Mouse (Mus musculus) T-helper 2 cell (primary cell): ENCODE measurements around the gene Phlda1.

Source experiments
- in situ Hi-C: fragments of 300-600 bp; cut with MboI, MseI; formaldehyde crosslinking; loops from one replicate; pipeline ENCODE4 v1.15.1; 2025; ENCODE audit warnings: high pct_unique_total_duplicates

Gene Phlda1

DNA sequence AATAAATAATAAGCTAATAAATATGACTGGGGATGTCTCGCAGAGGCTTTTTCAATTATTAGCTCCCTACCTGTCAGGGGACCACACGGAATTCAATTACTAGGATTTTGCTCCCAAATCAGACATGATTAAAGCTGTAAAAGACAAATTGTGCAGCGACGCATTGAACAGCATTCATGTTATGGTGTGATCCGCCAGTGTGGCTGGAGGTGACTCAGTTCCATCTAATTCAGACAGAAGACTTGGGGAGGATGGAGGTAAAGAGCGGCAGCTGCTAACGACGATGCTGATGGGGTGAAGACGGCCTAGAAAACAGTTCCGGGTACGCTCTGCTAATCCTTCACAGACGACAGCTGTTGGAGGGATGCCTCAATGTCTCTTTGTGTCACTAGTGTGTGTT, 17.8 kb downstream of the Phlda1 start:
- in situ Hi-C loops, result no loop called here

DNA sequence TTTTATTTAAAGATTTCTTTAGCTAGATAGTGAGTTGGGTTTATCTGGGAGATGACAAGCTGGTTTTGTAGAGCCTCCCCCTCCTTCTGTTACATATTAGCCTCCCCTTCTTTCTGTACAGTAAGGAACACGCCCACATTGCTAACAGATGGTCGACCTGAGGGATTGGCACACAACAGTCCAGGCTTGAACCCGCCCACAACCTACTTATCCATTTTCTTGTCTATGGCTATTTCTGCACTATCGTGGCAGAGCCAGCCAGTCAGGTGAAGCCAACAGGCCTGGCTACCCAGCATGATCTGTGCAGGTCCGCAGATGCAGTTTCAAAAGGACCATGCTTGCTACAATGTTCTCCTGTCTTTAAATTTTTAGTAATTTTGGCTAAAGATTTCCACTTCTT, 21.0 kb downstream of the Phlda1 start:
- in situ Hi-C loops, result no loop called here

DNA sequence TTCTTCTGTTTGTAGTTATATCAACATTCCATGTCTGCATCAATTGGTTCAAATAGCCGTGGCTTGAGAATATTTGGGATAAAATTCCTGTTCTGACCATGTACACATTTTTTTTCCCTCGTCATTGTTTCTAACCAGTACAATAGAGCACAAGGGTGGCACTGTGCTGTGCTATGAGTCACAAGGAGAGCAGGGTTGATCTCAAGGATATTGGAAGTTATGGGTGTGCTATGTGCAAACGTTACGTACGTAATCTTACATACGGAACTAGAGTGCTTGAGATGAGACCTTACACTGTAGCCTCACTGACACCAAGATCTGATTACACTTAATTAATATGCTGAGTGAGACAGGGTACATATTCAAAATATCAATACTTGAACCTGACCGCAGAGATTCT, 21.5 kb downstream of the Phlda1 start:
- in situ Hi-C loops, result no loop called here

DNA sequence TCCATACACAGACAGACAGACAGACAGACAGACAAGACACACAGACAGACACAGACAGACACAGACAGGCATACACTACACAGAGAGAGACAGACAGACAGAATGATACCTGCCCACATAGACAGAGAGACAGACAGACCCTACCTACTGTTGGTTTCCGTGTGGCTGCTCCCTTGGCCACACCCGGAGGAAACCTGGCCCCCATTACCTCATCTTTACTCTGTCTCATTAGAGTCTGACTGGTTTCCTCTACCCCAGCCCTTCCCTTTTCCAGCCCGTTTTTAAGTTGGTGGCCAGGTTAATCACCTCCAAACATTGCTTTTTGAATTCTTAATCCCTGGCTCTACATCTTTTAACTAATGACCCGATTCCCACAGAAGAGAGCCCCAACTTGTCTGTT, 22.2 kb downstream of the Phlda1 start:
- in situ Hi-C loops, result no loop called here

DNA sequence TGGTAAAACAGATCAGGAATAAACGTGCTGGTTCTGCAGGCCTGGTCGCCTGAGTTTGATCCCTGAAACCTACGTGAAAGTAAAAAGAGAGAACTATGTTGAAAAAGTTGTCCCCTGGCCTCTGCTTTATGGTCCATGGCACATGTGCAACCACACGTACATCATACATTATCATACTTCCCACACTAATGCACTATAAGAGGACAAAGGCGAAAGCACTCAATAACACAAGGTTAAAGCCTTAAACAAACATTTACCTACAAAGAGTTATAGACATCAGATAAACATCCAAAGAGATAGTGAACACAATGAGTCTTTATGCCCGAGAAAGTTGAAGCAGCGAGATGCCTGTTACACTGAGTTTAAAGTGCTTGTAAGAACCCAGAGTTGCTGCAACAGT, 24.3 kb downstream of the Phlda1 start:
- in situ Hi-C loops, result no loop called here

DNA sequence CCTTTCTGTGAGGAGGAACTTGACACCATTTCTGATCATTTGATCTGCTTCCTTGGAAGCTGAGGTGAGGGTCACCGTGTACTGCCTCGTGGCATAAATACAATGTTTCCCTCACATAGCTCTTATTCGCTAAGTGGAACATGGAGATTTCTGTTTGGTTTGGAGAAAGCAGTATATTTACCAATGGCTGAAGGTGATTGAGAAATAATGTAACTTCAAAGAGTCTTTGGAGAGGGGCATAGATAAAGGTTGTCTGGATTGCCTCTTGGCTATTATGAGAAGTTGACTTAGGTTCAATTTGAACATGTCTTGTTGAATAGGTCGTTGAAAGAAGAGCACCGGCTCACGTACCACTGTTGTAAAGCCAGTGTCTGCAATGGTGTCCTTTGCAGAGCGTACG, 28.6 kb downstream of the Phlda1 start:
- in situ Hi-C loops, result no loop called here

DNA sequence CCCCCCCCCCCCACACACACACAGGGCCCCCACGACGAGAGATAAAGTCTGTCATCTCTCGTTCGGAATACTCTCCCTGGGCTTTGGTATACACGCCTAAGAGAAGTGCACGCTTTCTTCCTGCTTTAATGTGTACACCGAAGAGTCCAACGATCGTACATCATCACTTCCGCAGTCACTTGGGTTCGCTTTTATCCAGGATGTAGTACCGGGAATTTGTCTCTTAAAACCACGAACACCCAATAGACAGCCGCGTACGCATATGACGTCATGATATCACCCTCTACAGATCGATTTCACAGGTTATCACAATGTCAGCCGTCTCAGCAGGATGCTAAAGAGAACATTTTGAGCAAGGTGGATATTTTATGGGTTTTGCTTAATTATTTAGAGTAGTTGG, 31.3 kb downstream of the Phlda1 start:
- in situ Hi-C loops, result no loop called here

DNA sequence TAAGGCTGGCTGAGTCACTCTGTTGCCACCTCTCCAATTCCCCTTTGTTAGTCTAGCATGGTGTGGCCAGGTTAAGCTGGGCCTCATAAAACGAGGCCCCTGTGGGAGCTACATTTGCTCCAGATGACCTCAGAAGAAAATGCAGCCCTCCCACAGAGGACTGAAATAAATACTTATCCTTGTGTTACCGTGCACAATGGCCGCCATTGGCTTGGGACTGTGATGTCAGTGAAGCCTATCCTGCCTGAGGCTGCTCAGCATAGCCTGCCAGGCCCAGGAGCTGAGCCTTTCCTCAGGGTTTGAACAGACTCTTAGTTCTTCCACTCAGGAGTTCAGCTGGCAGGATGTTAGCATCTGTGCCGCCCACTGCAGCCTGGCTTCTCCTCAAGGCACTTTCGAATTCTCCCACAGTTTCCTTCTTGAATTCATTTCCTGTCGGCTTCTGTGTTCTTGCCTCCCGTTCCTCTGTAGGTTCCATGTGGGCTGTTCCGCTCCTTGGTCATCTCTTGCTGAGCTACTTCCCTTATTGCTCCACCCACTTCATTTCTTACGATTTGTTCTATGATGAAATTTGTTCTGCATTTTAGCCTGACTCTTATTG, 33.7 kb downstream of the Phlda1 start:
- in situ Hi-C loops, result loop anchor here (5.0 kb wide), 1 partner anchor 37 kb away; no protein-coding TSS in a partner anchor

DNA sequence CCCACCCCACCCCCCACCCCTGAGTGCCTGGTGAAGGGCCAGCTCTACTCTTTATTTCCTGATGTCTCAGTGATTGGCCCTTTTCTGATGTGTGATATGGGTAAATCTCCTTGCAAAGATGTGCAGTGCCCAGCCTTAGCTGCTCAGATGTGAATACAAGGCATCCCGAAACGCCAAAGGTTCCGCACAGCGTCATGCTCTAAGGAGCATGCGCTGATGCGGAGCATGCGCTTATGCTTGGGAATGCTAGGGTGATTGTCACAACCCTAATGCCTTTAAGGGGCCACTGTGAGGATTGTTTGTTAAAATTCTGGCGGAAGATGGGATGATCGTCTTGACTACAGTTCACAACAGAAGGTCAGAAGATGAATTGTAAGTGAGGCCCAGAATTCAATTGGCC, 34.6 kb downstream of the Phlda1 start:
- in situ Hi-C loops, result loop anchor here (5.0 kb wide), 1 partner anchor 37 kb away; no protein-coding TSS in a partner anchor

DNA sequence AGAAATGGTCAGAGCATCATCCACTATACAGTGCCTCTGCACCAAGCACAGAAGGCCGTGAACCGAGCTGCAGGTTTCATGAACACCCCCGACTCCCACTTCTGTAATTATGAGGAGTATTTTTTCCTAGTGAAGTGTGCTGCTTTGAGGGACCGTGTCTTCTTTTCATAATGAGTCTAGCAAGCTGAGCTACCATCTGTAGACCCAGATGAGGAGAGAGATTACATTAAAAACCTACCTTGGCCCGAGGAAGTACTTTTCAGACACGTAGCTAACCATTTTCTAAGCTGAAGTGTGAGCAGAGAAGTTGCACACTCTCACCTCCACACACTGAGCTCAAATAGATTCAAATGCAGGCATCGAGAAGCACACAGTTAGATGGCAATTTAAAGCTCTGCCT, 37.0 kb downstream of the Phlda1 start:
- in situ Hi-C loops, result loop anchor here (5.0 kb wide), 1 partner anchor 34 kb away; no protein-coding TSS in a partner anchor

DNA sequence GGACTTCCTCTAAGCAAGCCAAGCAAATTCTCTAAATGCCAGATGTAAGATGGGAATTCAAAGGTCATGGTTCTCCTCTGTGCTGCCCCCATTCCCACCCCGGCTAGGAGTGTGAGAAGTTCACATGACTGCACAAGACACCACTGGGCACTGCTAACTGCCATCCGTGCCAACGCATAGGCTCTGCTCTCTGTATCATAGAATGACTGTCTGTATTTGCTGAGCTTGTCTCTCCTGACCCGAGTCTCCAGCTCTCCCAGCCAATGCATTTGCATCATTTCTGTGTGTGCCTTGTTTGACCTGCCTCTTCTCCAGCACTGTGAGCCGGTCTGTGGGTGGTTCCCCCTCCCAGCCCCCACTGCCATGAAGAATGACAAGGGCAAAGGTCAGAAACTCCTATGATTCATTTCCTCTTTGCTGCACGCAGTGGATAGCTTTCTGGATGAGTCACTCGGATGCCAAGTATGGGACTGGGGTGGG, 37.7 kb downstream of the Phlda1 start:
- in situ Hi-C loops, result loop anchor here (5.0 kb wide), 1 partner anchor 33 kb away; no protein-coding TSS in a partner anchor

DNA sequence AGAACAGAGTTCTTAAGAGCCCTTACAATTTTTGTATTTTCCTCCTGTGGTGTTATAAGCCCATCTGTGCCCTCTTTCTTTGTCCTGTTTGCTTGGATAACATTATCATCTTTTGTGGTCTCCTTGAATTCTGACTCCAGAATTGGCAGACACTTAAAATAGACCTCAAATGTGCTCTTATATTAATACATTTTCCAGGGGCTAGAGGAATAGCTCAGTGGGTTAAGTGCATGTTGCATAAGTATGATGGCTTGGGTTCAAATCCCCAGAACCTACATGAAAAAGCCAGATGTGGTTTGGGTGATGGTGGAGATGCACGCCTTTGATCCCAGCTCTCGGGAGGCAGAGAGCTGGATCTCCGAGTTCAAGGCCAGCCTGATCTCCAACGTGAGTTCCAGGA, 38.2 kb downstream of the Phlda1 start:
- in situ Hi-C loops, result loop anchor here (5.0 kb wide), 1 partner anchor 33 kb away; no protein-coding TSS in a partner anchor

DNA sequence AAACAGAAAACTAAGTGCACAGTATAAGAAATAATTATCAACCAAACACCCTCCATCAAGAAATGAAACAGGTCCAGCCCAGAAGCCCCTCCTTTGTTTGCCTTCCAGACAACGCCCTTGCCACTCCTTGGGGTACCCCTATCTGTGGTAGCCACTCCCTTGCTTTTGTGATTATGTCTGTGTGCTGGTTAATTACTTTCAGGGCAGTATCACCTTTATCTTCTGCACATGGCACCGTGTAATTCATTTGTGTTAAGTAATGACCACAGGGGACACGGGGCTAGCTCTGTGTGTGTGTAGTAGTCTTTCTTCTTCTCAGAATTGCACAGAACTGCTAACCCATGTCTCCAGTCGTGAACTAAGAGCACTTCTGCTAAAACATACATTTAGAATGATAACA, 39.6 kb downstream of the Phlda1 start:
- in situ Hi-C loops, result loop anchor here (5.0 kb wide), 1 partner anchor 77 kb away; no protein-coding TSS in a partner anchor

DNA sequence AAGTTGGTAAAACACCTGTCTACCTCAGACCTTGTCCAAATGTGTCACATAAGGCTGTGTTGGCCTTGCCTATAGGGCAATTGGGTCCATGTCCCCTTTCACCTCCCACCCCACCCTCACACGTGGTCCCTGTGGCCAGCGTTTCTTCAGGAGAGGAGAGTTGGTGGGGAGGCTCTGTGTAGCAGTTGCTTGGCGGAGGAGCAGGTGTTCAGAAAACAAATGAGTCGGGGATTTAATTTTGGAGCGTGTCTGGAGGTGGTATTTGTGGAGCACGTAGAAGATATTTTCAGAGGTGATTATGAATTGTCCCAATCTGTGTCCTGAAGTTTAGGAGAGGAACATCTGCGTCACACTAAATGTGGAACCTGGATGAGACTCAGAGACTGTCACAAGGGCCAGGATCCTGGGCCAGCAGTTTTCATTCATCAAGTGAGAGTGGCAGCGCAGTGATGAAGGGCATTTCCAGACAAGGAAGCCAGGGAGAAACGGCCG, 41.8 kb downstream of the Phlda1 start:
- in situ Hi-C loops, result loop anchor here (5.0 kb wide), 1 partner anchor 74 kb away; no protein-coding TSS in a partner anchor

DNA sequence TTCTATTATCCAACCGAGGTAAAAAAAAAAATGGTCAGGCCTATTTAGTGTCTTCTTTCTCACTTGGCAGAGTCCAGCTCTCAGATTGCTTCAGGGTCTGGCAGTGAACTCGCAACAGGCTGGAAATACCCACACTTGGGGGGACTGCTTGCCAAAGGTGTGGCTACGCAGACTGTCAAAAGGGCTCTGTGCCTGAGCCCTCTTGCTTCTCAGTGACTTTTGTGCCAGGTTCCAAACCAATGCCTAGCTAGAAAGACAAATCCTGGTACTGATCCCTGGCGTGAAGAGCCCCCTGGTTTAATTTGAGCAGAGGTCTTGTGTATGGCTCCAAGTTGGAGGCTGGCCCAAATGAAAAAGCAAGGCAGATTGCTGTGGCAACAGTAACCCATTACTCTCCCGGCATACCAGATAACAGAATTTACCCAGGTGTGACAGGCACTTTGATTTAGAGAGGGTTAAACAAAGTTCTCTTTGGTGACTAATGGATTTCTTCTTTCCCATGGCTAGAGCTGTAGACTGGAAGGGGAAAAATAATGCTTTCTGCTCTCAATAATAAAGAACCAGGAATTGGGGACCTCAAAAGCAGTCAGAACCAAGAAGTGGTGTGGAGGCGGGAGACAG, 44.1 kb downstream of the Phlda1 start:
- in situ Hi-C loops, result no loop called here

DNA sequence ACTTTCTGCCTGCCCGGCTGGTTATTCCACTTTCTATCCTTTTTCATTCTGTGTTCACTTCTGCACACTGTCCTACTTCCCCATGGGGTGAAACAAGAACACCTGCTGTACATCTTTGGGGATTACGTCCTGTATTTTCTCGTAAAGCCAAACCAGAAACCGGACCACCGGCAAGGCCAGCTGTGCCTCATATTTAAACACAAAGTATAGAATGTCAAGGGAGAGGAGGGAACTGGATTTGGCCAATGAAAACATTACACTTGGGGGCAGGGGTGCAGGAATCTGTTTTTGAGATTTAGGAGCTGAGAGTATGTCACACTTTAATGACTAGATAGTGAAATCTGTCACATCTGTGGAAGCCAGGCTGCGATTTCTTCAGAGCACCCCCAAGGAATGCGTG, 47.6 kb downstream of the Phlda1 start:
- in situ Hi-C loops, result no loop called here

DNA sequence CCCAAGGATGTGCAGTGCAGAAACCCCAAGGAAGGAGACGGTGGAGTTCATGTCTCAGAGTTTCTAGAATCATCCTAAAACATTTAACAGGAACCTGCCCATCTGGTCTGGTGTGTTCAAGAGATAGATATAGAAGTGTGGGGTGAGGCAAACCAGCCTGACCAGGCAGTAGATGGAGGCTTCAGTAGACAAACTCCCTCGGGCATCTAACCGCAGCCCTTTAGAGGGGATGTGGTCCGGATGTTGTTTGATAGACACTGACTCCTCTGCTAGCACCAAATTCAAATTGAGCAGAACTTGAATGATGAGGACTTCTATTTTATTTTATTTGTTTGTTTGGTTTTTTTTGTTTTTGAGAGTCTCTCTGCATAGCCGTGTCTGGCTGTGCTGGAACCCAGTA, 48.6 kb downstream of the Phlda1 start:
- in situ Hi-C loops, result no loop called here

DNA sequence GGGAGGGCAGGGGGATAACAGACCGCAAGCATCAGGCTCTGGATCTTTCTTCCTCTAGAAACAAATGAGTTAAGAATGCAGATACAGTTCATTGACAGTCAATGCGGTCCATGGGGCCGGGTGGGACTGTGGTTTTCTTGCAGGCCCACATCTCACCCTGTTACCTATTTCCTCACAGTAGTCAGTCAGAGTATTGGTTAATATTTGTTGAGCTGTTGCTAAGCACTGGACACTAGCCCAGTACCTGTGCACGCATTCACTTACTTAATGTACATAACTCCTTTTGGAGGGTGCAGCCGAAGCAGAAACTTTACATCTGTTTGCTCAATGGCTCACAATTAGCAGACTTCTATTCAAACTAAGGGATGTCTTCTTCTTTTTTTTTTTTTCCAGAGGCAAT, 52.1 kb downstream of the Phlda1 start:
- in situ Hi-C loops, result no loop called here
